Mouse (Mus musculus): ENCODE data around the gene Wnt5b. TPM values are rescaled to one million over a fixed set of nuclear protein-coding genes. Genes with fewer than 3 reads are reported as not detected.

Gene Wnt5b
- polyA plus RNA-seq, 1 experiment from 2014 or later = not detected

GRCm38 (mm10) chr6:119508634-119509375, 35.3 kb downstream of the Wnt5b start:
- no peak overlapping the region for H3K4me3 ChIP-seq (ENCODE audit: inconsistent target)
- no peak overlapping the region for H3K27ac ChIP-seq
- H3K36me3 ChIP-seq (ENCODE audit: inconsistent target) = no peaks in the 10 kb centered on the region
- no peaks in the 10 kb centered on the region for H3K79me2 ChIP-seq (ENCODE audit: inconsistent target)
- 53% methylated on average over 10 of the region's 10 CpGs for WGBS (ENCODE audit: missing documents)

GRCm38 (mm10) chr6:119508221-119508620, 35.9 kb downstream of the Wnt5b start:
- no peaks in the 10 kb centered on the region for H3K79me2 ChIP-seq (ENCODE audit: inconsistent target)
- WGBS (ENCODE audit: missing documents) = 91% methylated on average over 6 of the region's 6 CpGs
- no peak overlapping the region for H3K4me3 ChIP-seq (ENCODE audit: inconsistent target)
- H3K36me3 ChIP-seq (ENCODE audit: inconsistent target) = no peaks in the 10 kb centered on the region
- H3K27ac ChIP-seq = no peak overlapping the region

- no peak overlapping the region for H3K27ac ChIP-seq
- H3K36me3 ChIP-seq (ENCODE audit: inconsistent target) = no peaks in the 10 kb centered on the region
- no peaks in the 10 kb centered on the region for H3K79me2 ChIP-seq (ENCODE audit: inconsistent target)
- 95% methylated on average over 9 of the region's 9 CpGs for WGBS (ENCODE audit: missing documents)
- H3K4me3 ChIP-seq (ENCODE audit: inconsistent target) = no peak overlapping the region
Measured at GRCm38 (mm10) chr6:119505525-119506225, 38.5 kb downstream of the Wnt5b start.

DNA sequence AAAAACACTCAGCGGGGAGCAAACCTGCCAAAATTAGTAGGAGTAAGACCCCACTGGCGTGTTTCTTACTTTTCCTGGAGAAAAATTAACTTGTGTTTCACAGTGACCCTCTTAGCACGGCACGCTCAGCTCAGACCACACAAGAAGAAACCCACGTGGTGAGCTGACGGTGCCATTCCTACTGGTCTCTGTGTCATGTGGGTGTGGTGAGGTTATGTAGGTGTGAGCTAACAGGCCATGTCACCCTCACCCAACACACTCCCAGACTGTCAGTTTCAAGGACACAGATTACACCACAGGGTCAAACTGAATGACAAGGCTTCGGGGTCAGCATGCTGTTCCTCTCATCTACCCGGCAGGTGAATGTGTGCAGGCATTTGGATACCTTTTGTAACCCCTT, 39.4 kb downstream of the Wnt5b start:
- H3K36me3 ChIP-seq (ENCODE audit: inconsistent target) = no peaks in the 10 kb centered on the region
- no peak overlapping the region for H3K4me3 ChIP-seq (ENCODE audit: inconsistent target)
- H3K79me2 ChIP-seq (ENCODE audit: inconsistent target) = no peaks in the 10 kb centered on the region
- WGBS (ENCODE audit: missing documents) = 96% methylated on average over 8 of the region's 8 CpGs
- no peak overlapping the region for H3K27ac ChIP-seq

DNA sequence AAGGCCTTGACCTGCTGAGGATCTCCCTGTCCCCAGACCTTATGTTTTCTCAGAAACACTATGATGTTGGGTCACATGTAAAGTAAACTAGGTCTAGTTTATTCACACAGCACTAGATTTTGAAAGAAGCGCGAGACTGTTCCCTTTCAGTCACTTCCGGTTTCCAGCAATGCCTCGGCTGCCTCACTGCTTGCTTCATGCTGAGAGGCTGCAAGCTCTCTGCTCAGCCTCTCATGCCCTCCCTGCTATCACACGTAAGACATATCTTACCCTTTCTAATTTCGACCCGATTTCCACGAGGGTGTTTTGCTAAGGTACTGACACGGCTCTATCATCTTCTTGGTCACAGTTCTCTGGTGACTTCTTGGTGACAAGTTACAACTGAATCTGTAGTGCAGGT, 42.1 kb downstream of the Wnt5b start:
- H3K27ac ChIP-seq = no peak overlapping the region
- no peak overlapping the region for H3K4me3 ChIP-seq (ENCODE audit: inconsistent target)
- H3K79me2 ChIP-seq (ENCODE audit: inconsistent target) = no peaks in the 10 kb centered on the region
- H3K36me3 ChIP-seq (ENCODE audit: inconsistent target) = no peaks in the 10 kb centered on the region
- WGBS (ENCODE audit: missing documents) = 28% methylated on average over 9 of the region's 9 CpGs

DNA sequence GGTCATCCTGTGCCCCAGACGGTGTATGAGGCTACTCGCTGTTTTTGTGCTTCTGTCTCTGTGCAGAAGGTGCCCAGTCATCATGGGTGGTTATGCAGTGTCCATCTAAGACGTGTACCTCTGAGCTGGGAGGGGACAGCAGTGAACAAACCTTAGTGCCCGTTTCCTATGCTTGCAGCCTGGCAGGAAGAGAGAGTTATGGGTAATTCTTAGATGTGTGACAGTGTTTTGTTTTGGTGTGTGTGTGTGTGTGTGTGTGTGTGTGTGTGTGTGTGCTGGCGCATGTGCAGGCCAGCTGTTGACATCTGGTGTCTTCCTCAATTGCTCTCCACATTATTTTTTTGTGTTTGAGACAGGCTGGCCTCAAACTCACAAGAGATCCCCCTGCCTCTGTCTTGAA, 44.1 kb downstream of the Wnt5b start:
- Histone ChIP-seq H3K36me3 (ENCODE audit: inconsistent target) (no peaks in the 10 kb centered on the region), H3K4me3 (ENCODE audit: inconsistent target) (no peak overlapping the region), H3K27ac (no peak overlapping the region), H3K79me2 (ENCODE audit: inconsistent target) (no peaks in the 10 kb centered on the region)
- WGBS (ENCODE audit: missing documents) = 49% methylated on average over 5 of the region's 5 CpGs

DNA sequence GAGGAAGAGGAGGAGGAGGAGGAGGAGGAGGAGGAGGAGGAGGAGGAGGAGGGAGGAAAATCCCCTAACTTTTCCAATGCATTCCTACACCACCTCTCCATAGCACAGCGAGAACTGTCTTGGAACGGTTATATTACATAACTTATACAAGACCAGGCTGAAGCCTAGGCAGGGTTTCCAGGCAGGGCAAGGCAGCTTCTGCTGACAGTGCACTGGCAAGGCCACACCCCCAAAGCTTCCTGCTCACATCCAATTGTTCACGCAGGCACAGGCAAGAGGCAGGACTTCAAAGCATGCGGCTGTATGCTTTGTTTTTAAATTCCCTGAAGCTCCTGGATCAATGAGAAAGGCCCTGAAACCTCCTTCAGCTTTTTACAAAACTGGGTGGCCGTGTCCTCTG, 44.9 kb downstream of the Wnt5b start:
- Histone ChIP-seq H3K79me2 (ENCODE audit: inconsistent target) (no peaks in the 10 kb centered on the region), H3K36me3 (ENCODE audit: inconsistent target) (no peaks in the 10 kb centered on the region), H3K4me3 (ENCODE audit: inconsistent target) (no peak overlapping the region), H3K27ac (no peak overlapping the region)
- WGBS (ENCODE audit: missing documents) = 22% methylated on average over 5 of the region's 5 CpGs

DNA sequence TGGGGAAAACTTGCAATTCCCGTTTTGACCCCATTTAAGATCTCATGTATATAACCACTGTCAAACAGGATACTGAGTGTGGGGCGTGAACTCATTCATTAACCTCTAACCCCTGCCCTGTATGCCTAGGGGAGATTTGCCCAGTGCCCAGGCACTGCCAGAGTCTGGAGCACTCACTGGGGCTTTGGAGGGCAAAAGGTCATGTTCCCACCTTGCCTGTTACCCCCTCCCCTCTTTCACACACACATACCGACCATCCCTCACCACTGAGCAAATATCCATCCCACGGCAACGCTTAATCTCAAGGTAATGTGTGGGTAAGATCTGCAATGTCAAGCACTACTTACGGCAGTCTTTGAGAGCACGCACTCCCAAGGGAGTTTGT, 51.5 kb downstream of the Wnt5b start:
- Histone ChIP-seq H3K27ac (no peak overlapping the region), H3K4me3 (ENCODE audit: inconsistent target) (no peak overlapping the region), H3K79me2 (ENCODE audit: inconsistent target) (no peaks in the 10 kb centered on the region), H3K36me3 (ENCODE audit: inconsistent target) (no peaks in the 10 kb centered on the region)
- 98% methylated on average over 7 of the region's 7 CpGs for WGBS (ENCODE audit: missing documents)

DNA sequence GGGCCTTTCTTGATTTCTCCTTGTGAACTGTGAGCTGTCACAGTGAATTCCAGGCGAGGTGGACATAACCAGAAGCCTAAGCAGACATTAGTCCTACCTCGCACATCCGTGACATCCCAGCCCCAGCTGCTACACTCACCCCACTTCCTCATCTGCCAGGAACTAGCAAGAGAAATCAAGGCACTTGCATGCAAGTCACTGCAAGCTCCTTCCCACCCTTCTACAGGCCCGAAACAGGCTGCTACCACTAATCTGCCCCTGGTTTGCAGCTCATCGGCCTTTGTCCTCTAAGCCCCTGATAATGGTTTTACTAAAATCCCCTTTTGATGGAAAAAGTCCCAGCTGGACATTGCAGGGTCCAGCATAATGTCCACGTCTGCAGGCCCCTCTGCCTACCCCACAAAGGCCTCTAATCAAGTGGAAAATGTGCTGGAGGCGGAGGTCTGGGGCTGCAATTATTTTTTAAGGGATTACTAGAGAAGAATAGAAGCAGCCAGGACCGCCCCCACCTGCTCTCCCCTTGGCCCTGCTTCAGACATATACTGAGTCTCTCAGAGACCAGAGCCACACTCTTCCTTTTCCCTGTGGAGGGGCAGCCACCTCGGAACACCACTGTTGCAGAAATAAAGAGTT, 52.0 kb downstream of the Wnt5b start:
- Histone ChIP-seq H3K36me3 (ENCODE audit: inconsistent target) (no peaks in the 10 kb centered on the region), H3K4me3 (ENCODE audit: inconsistent target) (no peak overlapping the region), H3K27ac (no peak overlapping the region), H3K79me2 (ENCODE audit: inconsistent target) (no peaks in the 10 kb centered on the region)
- 88% methylated on average over 9 of the region's 9 CpGs for WGBS (ENCODE audit: missing documents)

GRCm38 (mm10) chr6:119491006-119491405, 53.1 kb downstream of the Wnt5b start:
- Histone ChIP-seq H3K79me2 (ENCODE audit: inconsistent target) (no peaks in the 10 kb centered on the region), H3K36me3 (ENCODE audit: inconsistent target) (no peaks in the 10 kb centered on the region), H3K27ac (no peak overlapping the region), H3K4me3 (ENCODE audit: inconsistent target) (no peak overlapping the region)
- WGBS (ENCODE audit: missing documents) = 90% methylated on average over 9 of the region's 11 CpGs

GRCm38 (mm10) chr6:119490549-119490948, 53.6 kb downstream of the Wnt5b start:
- WGBS (ENCODE audit: missing documents) = 87% methylated on average over 11 of the region's 11 CpGs
- Histone ChIP-seq H3K4me3 (ENCODE audit: inconsistent target) (no peak overlapping the region), H3K36me3 (ENCODE audit: inconsistent target) (no peaks in the 10 kb centered on the region), H3K27ac (no peak overlapping the region), H3K79me2 (ENCODE audit: inconsistent target) (no peaks in the 10 kb centered on the region)

DNA sequence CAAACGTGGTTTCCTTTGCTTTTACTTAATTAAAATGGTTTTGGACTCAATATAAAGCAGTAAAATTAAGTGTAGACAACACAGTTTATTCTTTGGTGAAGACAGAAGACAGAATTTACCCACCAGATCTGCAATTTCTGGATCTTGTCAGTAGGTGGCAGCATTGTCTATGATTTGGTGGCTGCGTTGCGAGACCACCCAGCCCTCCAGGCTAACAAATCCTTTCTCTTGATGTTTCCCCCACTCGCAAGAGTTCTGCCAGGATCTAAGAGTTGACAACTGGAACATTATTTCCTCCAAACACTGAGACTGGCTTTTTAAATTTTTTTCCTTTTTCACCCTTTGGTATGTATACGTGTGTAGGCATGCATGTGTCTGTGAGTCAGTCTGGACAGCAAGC, 54.4 kb downstream of the Wnt5b start:
- H3K36me3 ChIP-seq (ENCODE audit: inconsistent target) = no peaks in the 10 kb centered on the region
- no peaks in the 10 kb centered on the region; the same call in 1 of the 2 replicates for H3K79me2 ChIP-seq (ENCODE audit: inconsistent target)
- WGBS (ENCODE audit: missing documents) = 15% methylated on average over 5 of the region's 5 CpGs
- no peak overlapping the region for H3K4me3 ChIP-seq (ENCODE audit: inconsistent target)
- H3K27ac ChIP-seq = no peak overlapping the region

DNA sequence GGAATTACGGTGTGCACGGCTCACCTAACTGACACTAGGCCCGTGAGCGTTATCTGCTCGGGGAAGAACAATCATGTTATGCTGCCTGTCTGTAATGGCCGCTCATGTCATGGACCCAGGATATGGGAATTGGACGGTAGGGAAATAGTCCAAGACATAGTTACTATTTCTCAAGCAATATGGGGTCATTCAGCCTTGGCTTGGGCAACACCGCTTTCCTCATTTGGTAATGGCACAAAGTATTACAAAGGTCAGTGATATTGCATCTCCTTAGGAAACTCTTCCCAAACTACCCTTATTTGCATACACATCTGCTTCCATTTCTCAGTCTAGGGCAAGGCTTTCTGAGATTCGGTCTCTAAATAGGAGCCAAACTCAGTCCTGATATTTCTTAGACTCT, 56.5 kb downstream of the Wnt5b start:
- no peak overlapping the region for H3K27ac ChIP-seq
- peaks cover 17% of the 10 kb centered on the region for H3K79me2 ChIP-seq (ENCODE audit: inconsistent target)
- no peak overlapping the region for H3K4me3 ChIP-seq (ENCODE audit: inconsistent target)
- WGBS (ENCODE audit: missing documents) = 91% methylated on average over 9 of the region's 9 CpGs
- H3K36me3 ChIP-seq (ENCODE audit: inconsistent target) = no peaks in the 10 kb centered on the region

DNA sequence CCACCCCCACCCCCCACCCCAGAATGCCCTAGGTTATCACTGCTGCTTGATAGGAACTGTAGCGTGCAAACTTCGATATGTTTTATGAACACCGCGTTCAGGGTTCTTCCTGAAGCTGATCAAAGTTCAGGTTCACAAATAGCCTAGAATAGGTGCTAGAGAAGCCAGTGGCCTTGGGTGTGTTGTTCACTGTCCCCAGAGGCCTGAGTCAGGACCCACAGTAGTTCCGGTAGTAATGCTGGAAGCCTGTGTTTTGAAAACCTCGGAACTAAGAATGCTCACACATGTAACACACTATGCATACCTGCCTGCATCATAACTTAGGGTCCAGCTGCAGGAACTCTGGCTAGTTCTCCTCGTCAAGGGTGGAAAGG, 57.1 kb downstream of the Wnt5b start:
- no peaks in the 10 kb centered on the region for H3K36me3 ChIP-seq (ENCODE audit: inconsistent target)
- no peak overlapping the region for H3K27ac ChIP-seq
- H3K4me3 ChIP-seq (ENCODE audit: inconsistent target) = no peak overlapping the region
- peaks cover 22% of the 10 kb centered on the region for H3K79me2 ChIP-seq (ENCODE audit: inconsistent target)
- WGBS (ENCODE audit: missing documents) = 92% methylated on average over 7 of the region's 7 CpGs

- no peaks in the 10 kb centered on the region for H3K36me3 ChIP-seq (ENCODE audit: inconsistent target)
- 83% methylated on average over 12 of the region's 12 CpGs for WGBS (ENCODE audit: missing documents)
- H3K4me3 ChIP-seq (ENCODE audit: inconsistent target) = no peak overlapping the region
- peaks cover 28% of the 10 kb centered on the region for H3K79me2 ChIP-seq (ENCODE audit: inconsistent target)
- H3K27ac ChIP-seq = no peak overlapping the region
Measured at GRCm38 (mm10) chr6:119486381-119487084, 57.6 kb downstream of the Wnt5b start.

All from macrophage (primary cell).